Mouse (Mus musculus) lung, embryonic 16.5 days (tissue): ENCODE measurements at regions not wholly inside any gene's neighbourhood (a gene's known extent, or its start where the extent isn't known, plus 50 kb on each side); places are given as distances from the start of the nearest gene placed in this dataset.

ENCODE experiments used
- ATAC-seq: fragments of 200-750 bp; cut with Nextera tagmentation; 2 replicates; pipeline ENCODE4 v1.8.0; 2017; ENCODE audit warnings: low read depth, mild to moderate bottlenecking, moderate library complexity
- H3K27ac ChIP-seq: fragments of 300-500 bp; sonication (generic); 2 replicates; pipeline ENCODE4 v1.5.1; 2014; ENCODE audit warnings: mild to moderate bottlenecking, control low read depth, low read length
- H3K27me3 ChIP-seq: fragments of 300-500 bp; sonication (generic); 2 replicates; pipeline ENCODE4 v1.6.1; 2014; ENCODE audit warnings: low read depth, low read length, mixed read lengths; ENCODE audit not compliant: control insufficient read depth, insufficient read depth
- H3K36me3 ChIP-seq: fragments of 300-500 bp; sonication (generic); 2 replicates; pipeline ENCODE4 v1.6.1; 2014; ENCODE audit warnings: low read length; ENCODE audit not compliant: control insufficient read depth, insufficient read depth
- H3K4me1 ChIP-seq: fragments of 300-500 bp; sonication (generic); replicated peaks from 2 replicates; pipeline ENCODE4 v1.6.1; 2014; ENCODE audit warnings: low read length, mixed read lengths; ENCODE audit not compliant: control insufficient read depth, insufficient read depth
- H3K4me2 ChIP-seq: fragments of 300-500 bp; sonication (generic); 2 replicates; pipeline ENCODE4 v1.6.1; 2014; ENCODE audit warnings: low read depth, low read length, control low read depth
- H3K4me3 ChIP-seq: fragments of 300-500 bp; sonication (generic); 2 replicates; pipeline ENCODE4 v1.5.1; 2014; ENCODE audit warnings: mild to moderate bottlenecking, low read length, control low read depth
- H3K9ac ChIP-seq: fragments of 300-500 bp; sonication (generic); 2 replicates; pipeline ENCODE4 v1.6.1; 2014; ENCODE audit warnings: low read length, control low read depth
- H3K9me3 ChIP-seq: fragments of 300-500 bp; sonication (generic); 2 replicates; pipeline ENCODE4 v1.6.1; 2016; ENCODE audit warnings: low read length; ENCODE audit not compliant: control insufficient read depth
- WGBS: fragments of 180-500 bp; shearing (Covaris S2); extraction: QIAGEN DNeasy Blood & Tissue Kit; methylation state at CpG from one replicate; pipeline ENCODE4 v1.1.7; 2014; 5-methylcytosine and 5-hydroxymethylcytosine counted together

- Histone ChIP-seq H3K9ac (no peak overlapping the region), H3K4me3 (no peak overlapping the region), H3K4me2 (no peak overlapping the region), H3K9me3 (no peaks in the 10 kb centered on the region), H3K4me1 (no peaks in the 10 kb centered on the region), H3K27me3 (no peaks in the 10 kb centered on the region), H3K27ac (no peak overlapping the region), H3K36me3 (no peaks in the 10 kb centered on the region)
- 78% methylated on average over 3 of the region's 3 CpGs for WGBS
- ATAC-seq, result no peak
Measured at GRCm38 (mm10) chr5:133365771-133366170, 733.7 kb upstream of the Castor2 start.

- Histone ChIP-seq H3K9me3 (no peaks in the 10 kb centered on the region), H3K27me3 (no peaks in the 10 kb centered on the region), H3K4me3 (no peak overlapping the region), H3K9ac (no peak overlapping the region), H3K4me2 (no peak overlapping the region), H3K36me3 (no peaks in the 10 kb centered on the region), H3K4me1 (no peaks in the 10 kb centered on the region), H3K27ac (no peak overlapping the region)
- 78% methylated on average over 3 of the region's 3 CpGs for WGBS
- ATAC-seq, result no peak
Measured at GRCm38 (mm10) chr5:133347516-133347915, 752.0 kb upstream of the Castor2 start.

- 89% methylated on average over 3 of the region's 3 CpGs for WGBS
- H3K27ac ChIP-seq, result no peak overlapping the region
- H3K4me2 ChIP-seq, result no peak overlapping the region
- H3K27me3 ChIP-seq, result no peaks in the 10 kb centered on the region
- no peak for ATAC-seq
- no peak overlapping the region for H3K4me3 ChIP-seq
- no peaks in the 10 kb centered on the region for H3K36me3 ChIP-seq
- H3K9me3 ChIP-seq, result no peaks in the 10 kb centered on the region
- no peak overlapping the region for H3K9ac ChIP-seq
- H3K4me1 ChIP-seq, result no peaks in the 10 kb centered on the region
Measured at GRCm38 (mm10) chr5:133341973-133342372, 757.5 kb upstream of the Castor2 start.

- 50% methylated on average over 2 of the region's 2 CpGs for WGBS
- Histone ChIP-seq H3K9me3 (no peaks in the 10 kb centered on the region), H3K4me1 (no peaks in the 10 kb centered on the region), H3K27me3 (no peaks in the 10 kb centered on the region), H3K9ac (no peak overlapping the region), H3K4me2 (no peak overlapping the region), H3K36me3 (no peaks in the 10 kb centered on the region), H3K27ac (no peak overlapping the region), H3K4me3 (no peak overlapping the region)
- no peak for ATAC-seq
Measured at GRCm38 (mm10) chr5:133320626-133321025, 777.5 kb upstream of the Auts2 start.

GRCm38 (mm10) chr5:133320206-133320605 is 777.1 kb upstream of the Auts2 start:
- Histone ChIP-seq H3K4me2 (no peak overlapping the region), H3K9me3 (no peaks in the 10 kb centered on the region), H3K4me3 (no peak overlapping the region), H3K4me1 (no peaks in the 10 kb centered on the region), H3K36me3 (no peaks in the 10 kb centered on the region), H3K27ac (no peak overlapping the region), H3K9ac (no peak overlapping the region), H3K27me3 (no peaks in the 10 kb centered on the region)
- 88% methylated on average over 1 of the region's 1 CpGs for WGBS
- no peak for ATAC-seq

- no peak overlapping the region for H3K4me3 ChIP-seq
- no peak overlapping the region for H3K9ac ChIP-seq
- H3K9me3 ChIP-seq, result no peaks in the 10 kb centered on the region
- no peak overlapping the region for H3K4me2 ChIP-seq
- no peaks in the 10 kb centered on the region for H3K4me1 ChIP-seq
- no peak for ATAC-seq
- no peaks in the 10 kb centered on the region for H3K36me3 ChIP-seq
- no peaks in the 10 kb centered on the region for H3K27me3 ChIP-seq
- WGBS, result 68% methylated on average over 7 of the region's 7 CpGs
- H3K27ac ChIP-seq, result no peak overlapping the region
Measured at GRCm38 (mm10) chr5:133314031-133314430, 770.9 kb upstream of the Auts2 start.

- H3K27ac ChIP-seq, result no peak overlapping the region
- H3K27me3 ChIP-seq, result no peaks in the 10 kb centered on the region
- no peak overlapping the region for H3K9ac ChIP-seq
- WGBS, result 61% methylated on average over 6 of the region's 6 CpGs
- H3K4me3 ChIP-seq, result no peak overlapping the region
- no peaks in the 10 kb centered on the region for H3K36me3 ChIP-seq
- no peaks in the 10 kb centered on the region for H3K4me1 ChIP-seq
- ATAC-seq, result no peak
- no peaks in the 10 kb centered on the region for H3K9me3 ChIP-seq
- no peak overlapping the region for H3K4me2 ChIP-seq
Measured at GRCm38 (mm10) chr5:133310979-133311890, 768.1 kb upstream of the Auts2 start.

- Histone ChIP-seq H3K27me3 (no peaks in the 10 kb centered on the region), H3K4me3 (no peak overlapping the region), H3K36me3 (no peaks in the 10 kb centered on the region), H3K4me2 (no peak overlapping the region), H3K27ac (no peak overlapping the region), H3K9ac (no peak overlapping the region), H3K9me3 (no peaks in the 10 kb centered on the region), H3K4me1 (no peaks in the 10 kb centered on the region)
- 61% methylated on average over 7 of the region's 7 CpGs for WGBS
- peak; percentile 60 for ATAC-seq
Measured at GRCm38 (mm10) chr5:133267887-133268286, 724.7 kb upstream of the Auts2 start.

GRCm38 (mm10) chr5:133267356-133267755 is 724.2 kb upstream of the Auts2 start:
- 52% methylated on average over 2 of the region's 2 CpGs for WGBS
- no peak overlapping the region for H3K4me2 ChIP-seq
- no peaks in the 10 kb centered on the region for H3K9me3 ChIP-seq
- ATAC-seq, result no peak
- H3K9ac ChIP-seq, result no peak overlapping the region
- no peaks in the 10 kb centered on the region for H3K4me1 ChIP-seq
- no peak overlapping the region for H3K27ac ChIP-seq
- H3K36me3 ChIP-seq, result no peaks in the 10 kb centered on the region
- H3K4me3 ChIP-seq, result no peak overlapping the region
- no peaks in the 10 kb centered on the region for H3K27me3 ChIP-seq
